Mouse (Mus musculus) CH12.LX (cell line): Measurements from ENCODE around the gene Cdipt. TPM values are rescaled to one million over a fixed set of nuclear protein-coding genes. Genes with fewer than 3 reads are reported as not detected.

Source experiments
- DNase-seq: peaks from one replicate; pipeline ENCODE4 v3.0.0-alpha.2; 2013; ENCODE audit errors: extremely low read depth
- H3K27ac ChIP-seq: 2 replicates; pipeline ENCODE4 v1.5.1; 2012; ENCODE audit warnings: low read depth, mild to moderate bottlenecking, control low read depth, moderate library complexity; ENCODE audit not compliant: insufficient read depth
- H3K27me3 ChIP-seq: replicated peaks from 2 replicates; pipeline ENCODE3; 2012; ENCODE audit warnings: inconsistent platforms
- H3K36me3 ChIP-seq, 2 experiments: replicated peaks in 1 of 2; 2 replicates each; pipeline versions ENCODE3 to v1.6.1; 2012; ENCODE audit warnings: inconsistent platforms in 1 of 2, low read length in 1 of 2, mild to moderate bottlenecking in 1 of 2, mixed read lengths in 1 of 2, moderate library complexity in 1 of 2; ENCODE audit not compliant: control insufficient read depth in 1 of 2, insufficient read depth in 1 of 2
- H3K4me1 ChIP-seq, 2 experiments: 2 replicates each; pipeline ENCODE4 v1.6.1; 2012; ENCODE audit warnings: inconsistent platforms in 1 of 2, moderate library complexity in 1 of 2; ENCODE audit not compliant: insufficient read depth in 2 of 2, control insufficient read depth in 1 of 2
- H3K4me2 ChIP-seq: 2 replicates; pipeline ENCODE4 v1.6.1; 2012; ENCODE audit warnings: low read depth, mild to moderate bottlenecking, control low read depth; ENCODE audit not compliant: poor library complexity, insufficient read depth, severe bottlenecking
- H3K4me3 ChIP-seq, 3 experiments: fragments of 150-350 bp in 1 of 3; sonication (generic) in 1 of 3; replicated peaks in 1 of 3; 2 replicates each; pipeline versions ENCODE3 to v1.5.1; 2011 to 2012; ENCODE audit warnings: low read depth in 2 of 3, low read length in 2 of 3, mild to moderate bottlenecking in 2 of 3, moderate library complexity in 2 of 3, control low read depth in 1 of 3, improper control_type of control experiment in 1 of 3, inconsistent platforms in 1 of 3, mixed read lengths in 1 of 3; ENCODE audit not compliant: poor library complexity in 1 of 3
- H3K79me2 ChIP-seq: replicated peaks from 2 replicates; pipeline ENCODE4 v1.6.1; 2012; ENCODE audit warnings: mild to moderate bottlenecking, moderate library complexity; ENCODE audit not compliant: control insufficient read depth, poor library complexity, insufficient read depth, severe bottlenecking; ENCODE audit errors: extremely low read depth
- H3K9ac ChIP-seq: 2 replicates; pipeline ENCODE4 v1.6.1; 2012; ENCODE audit warnings: low read depth, mild to moderate bottlenecking, control low read depth, moderate library complexity; ENCODE audit not compliant: insufficient read depth
- H3K9me3 ChIP-seq: replicated peaks from 2 replicates; pipeline ENCODE3; 2012; ENCODE audit warnings: low read length, inconsistent platforms, mixed read lengths
- BHLHE40 ChIP-seq: IDR thresholded peaks from 2 replicates; pipeline ENCODE4 v1.6.1; 2011; ENCODE audit warnings: mild to moderate bottlenecking, low read depth, low read length, improper control_type of control experiment
- CHD1 ChIP-seq: IDR thresholded peaks from 2 replicates; pipeline ENCODE4 v1.6.1; 2012; ENCODE audit warnings: low read depth, low read length, improper control_type of control experiment, inconsistent platforms
- E2F4 ChIP-seq: IDR thresholded peaks from 2 replicates; pipeline ENCODE4 v1.6.1; 2011; ENCODE audit warnings: low read depth, low read length, improper control_type of control experiment; ENCODE audit not compliant: insufficient replicate concordance
- KAT2A ChIP-seq: IDR thresholded peaks from 2 replicates; pipeline ENCODE4 v1.6.1; 2012; ENCODE audit warnings: low read length, improper control_type of control experiment, inconsistent platforms; ENCODE audit not compliant: insufficient replicate concordance
- MAFK ChIP-seq: IDR thresholded peaks from 2 replicates; pipeline ENCODE4 v1.6.1; 2011; ENCODE audit warnings: low read length, improper control_type of control experiment; ENCODE audit not compliant: insufficient replicate concordance
- MAZ ChIP-seq: IDR thresholded peaks from 2 replicates; pipeline ENCODE4 v1.6.1; 2012; ENCODE audit warnings: low read depth, mild to moderate bottlenecking, inconsistent platforms, low read length, improper control_type of control experiment, moderate library complexity
- MEF2A ChIP-seq: IDR thresholded peaks from 2 replicates; pipeline ENCODE4 v1.6.1; 2014; ENCODE audit warnings: low read depth, mild to moderate bottlenecking, inconsistent platforms, low read length, improper control_type of control experiment, borderline replicate concordance
- MXI1 ChIP-seq: IDR thresholded peaks from 2 replicates; pipeline ENCODE4 v1.6.1; 2011; ENCODE audit warnings: mild to moderate bottlenecking, low read depth, low read length, improper control_type of control experiment
- NELFE ChIP-seq: IDR thresholded peaks from 2 replicates; pipeline ENCODE4 v1.6.1; 2011; ENCODE audit warnings: low read depth, low read length, improper control_type of control experiment
- NRF1 ChIP-seq: IDR thresholded peaks from 2 replicates; pipeline ENCODE4 v1.6.1; 2014; ENCODE audit warnings: low read depth, mild to moderate bottlenecking, inconsistent platforms, low read length, improper control_type of control experiment, moderate library complexity
- POLR2AphosphoS2 ChIP-seq: IDR thresholded peaks from 2 replicates; pipeline ENCODE4 v1.6.1; 2011; ENCODE audit warnings: low read depth, low read length, improper control_type of control experiment
- RCOR1 ChIP-seq: conservative IDR thresholded peaks from 2 replicates; pipeline ENCODE4 v1.6.1; 2012; ENCODE audit warnings: low read depth, mild to moderate bottlenecking, inconsistent platforms, low read length, improper control_type of control experiment
- SIN3A ChIP-seq: IDR thresholded peaks from 2 replicates; pipeline ENCODE4 v1.6.1; 2012; ENCODE audit warnings: low read length, improper control_type of control experiment, inconsistent platforms
- ZC3H11A ChIP-seq: IDR thresholded peaks from 2 replicates; pipeline ENCODE4 v1.6.1; 2012; ENCODE audit warnings: low read depth, mild to moderate bottlenecking, inconsistent platforms, low read length, improper control_type of control experiment
- dilution Hi-C: fragments of 300-500 bp; cut with MboI; formaldehyde crosslinking; loops from 2 replicates; pipeline ENCODE4 v1.14.3; 2020; ENCODE audit warnings: low sequenced_read_pairs; ENCODE audit not compliant: extremely low pct_unique_long_range_greater_than_20kb, extremely low pct_ligation_motif_present
- in situ Hi-C: fragments of 300-500 bp; cut with MboI; formaldehyde crosslinking; loops from 3 replicates; pipeline ENCODE4 v1.14.3; 2019; ENCODE audit warnings: low sequenced_read_pairs, low pct_ligation_motif_present, low pct_unique_long_range_greater_than_20kb, mixed read lengths
- polyA plus RNA-seq: library from polyadenylated mRNA; unstranded; fragments of >175 nt; gene quantifications from 2 replicates; pipeline ENCODE4 v1.2.1, GENCODE M21; 2012; ENCODE audit warnings: low read depth; ENCODE audit not compliant: insufficient read length
- total RNA-seq, 2 experiments: library from RNA; depleted of rRNA; stranded (reverse); fragments of 300-350 nt in 1 of 2; fragments of >200 nt in 1 of 2; gene quantifications; 2 replicates each; pipeline ENCODE4 v1.2.3; 2012 to 2014

The Cdipt gene
- total and polyA plus RNA-seq, 3 experiments: 72.8 to 138 (median 108) TPM

- no peak for TF ChIP-seq CHD1
- TF ChIP-seq KAT2A: no peak
- no peak for TF ChIP-seq BHLHE40
- TF ChIP-seq ZC3H11A: no peak
- no peak for TF ChIP-seq RCOR1
- TF ChIP-seq NELFE: peak; percentile 52; the same call in 1 of the 2 replicates
- TF ChIP-seq MAZ: peak; percentile 99
- TF ChIP-seq, all 38 proteins: peak for 18
Measured at GRCm38 (mm10) chr7:127026984-127027726, 51.4 kb downstream of the Cdipt start, which contains the start of gene Maz (continued).

- peak overlapping the region; percentile 84 for H3K27ac ChIP-seq
- dilution Hi-C loops: no loop called here
- H3K4me2 ChIP-seq: peak overlapping the region; percentile 72
- H3K79me2 ChIP-seq: peaks cover 22% of the 10 kb centered on the region
- peak overlapping the region; percentile 58 to 80 (median 71) for H3K4me3 ChIP-seq
- H3K27me3 ChIP-seq: no peaks in the 10 kb centered on the region
- in situ Hi-C loops: no loop called here
- peak overlapping the region; percentile 87 for H3K9ac ChIP-seq
- no peak for TF ChIP-seq MXI1
- no peak for TF ChIP-seq E2F4
- TF ChIP-seq POLR2AphosphoS2: no peak
- TF ChIP-seq NRF1: no peak
- TF ChIP-seq MAFK: no peak
- TF ChIP-seq MEF2A: no peak
- TF ChIP-seq SIN3A: no peak
- peaks cover 14 to 23% of the 10 kb centered on the region in 2 experiments for H3K4me1 ChIP-seq
- peaks cover 47 to 74% of the 10 kb centered on the region in 2 experiments for H3K36me3 ChIP-seq
- no peak for DNase-seq
- no peaks in the 10 kb centered on the region for H3K9me3 ChIP-seq
Measured at GRCm38 (mm10) chr7:127027885-127028284, 52.2 kb downstream of the Cdipt start.

Other genes with a start within 250 kb of the Cdipt start
Only the 20 nearest of the 30 such genes appear.
- not detected in 2 replicates for gene 4930451I11Rik, start 144.3 kb upstream of the Cdipt start, total RNA-seq (2012; rRNA removed)
- not detected in 2 replicates for gene 4930451I11Rik, start 144.3 kb upstream of the Cdipt start, total RNA-seq (2014; rRNA removed)
- not detected in 2 replicates for gene 4930451I11Rik, start 144.3 kb upstream of the Cdipt start, polyA plus RNA-seq
- 1.9 and 3.4 TPM in 2 replicates for gene Doc2a, start 128.5 kb upstream of the Cdipt start, total RNA-seq (2012; rRNA removed)
- gene Doc2a, start 128.5 kb upstream of the Cdipt start, total RNA-seq (2014; rRNA removed): not detected in 2 replicates
- gene Doc2a, start 128.5 kb upstream of the Cdipt start, polyA plus RNA-seq: not detected in 2 replicates
- 70.9 and 103 TPM in 2 replicates for gene Hirip3, start 113.9 kb upstream of the Cdipt start, total RNA-seq (2012; rRNA removed)
- 42.4 and 44.7 TPM in 2 replicates for gene Hirip3, start 113.9 kb upstream of the Cdipt start, total RNA-seq (2014; rRNA removed)
- 190 and 267 TPM in 2 replicates for gene Hirip3, start 113.9 kb upstream of the Cdipt start, polyA plus RNA-seq
- gene Ino80e, start 113.5 kb upstream of the Cdipt start, total RNA-seq (2012; rRNA removed): 73.9 and 109 TPM in 2 replicates
- gene Ino80e, start 113.5 kb upstream of the Cdipt start, total RNA-seq (2014; rRNA removed): 73.6 and 78.4 TPM in 2 replicates
- 216 and 243 TPM in 2 replicates for gene Ino80e, start 113.5 kb upstream of the Cdipt start, polyA plus RNA-seq
- 28.5 and 29.0 TPM in 2 replicates for gene Taok2, start 91.2 kb upstream of the Cdipt start, total RNA-seq (2012; rRNA removed)
- 13.6 and 15.3 TPM in 2 replicates for gene Taok2, start 91.2 kb upstream of the Cdipt start, total RNA-seq (2014; rRNA removed)
- gene Taok2, start 91.2 kb upstream of the Cdipt start, polyA plus RNA-seq: 32.2 and 33.0 TPM in 2 replicates
- gene Tmem219, start 53.0 kb upstream of the Cdipt start, total RNA-seq (2012; rRNA removed): 39.7 and 43.2 TPM in 2 replicates
- gene Tmem219, start 53.0 kb upstream of the Cdipt start, total RNA-seq (2014; rRNA removed): 31.3 and 33.4 TPM in 2 replicates
- 37.4 and 39.3 TPM in 2 replicates for gene Tmem219, start 53.0 kb upstream of the Cdipt start, polyA plus RNA-seq
- 35.0 and 37.5 TPM in 2 replicates for gene Kctd13, start 47.0 kb upstream of the Cdipt start, total RNA-seq (2012; rRNA removed)
- 16.4 and 19.0 TPM in 2 replicates for gene Kctd13, start 47.0 kb upstream of the Cdipt start, total RNA-seq (2014; rRNA removed)
- gene Kctd13, start 47.0 kb upstream of the Cdipt start, polyA plus RNA-seq: 35.2 and 40.4 TPM in 2 replicates
- 0.08 TPM in 1 of 2 replicates, not detected in the other for gene Asphd1, start 26.3 kb upstream of the Cdipt start, total RNA-seq (2012; rRNA removed)
- not detected in 2 replicates for gene Asphd1, start 26.3 kb upstream of the Cdipt start, total RNA-seq (2014; rRNA removed)
- gene Asphd1, start 26.3 kb upstream of the Cdipt start, polyA plus RNA-seq: 1.3 and 1.8 TPM in 2 replicates
- 7.2 and 8.8 TPM in 2 replicates for gene Sez6l2, start 25.4 kb upstream of the Cdipt start, total RNA-seq (2012; rRNA removed)
- gene Sez6l2, start 25.4 kb upstream of the Cdipt start, total RNA-seq (2014; rRNA removed): 8.9 and 9.9 TPM in 2 replicates
- gene Sez6l2, start 25.4 kb upstream of the Cdipt start, polyA plus RNA-seq: 29.2 and 29.3 TPM in 2 replicates
- gene Cdiptos, start 184 bp downstream of the Cdipt start, total RNA-seq (2012; rRNA removed): 0.46 and 0.47 TPM in 2 replicates
- not detected in 2 replicates for gene Cdiptos, start 184 bp downstream of the Cdipt start, total RNA-seq (2014; rRNA removed)
- gene Cdiptos, start 184 bp downstream of the Cdipt start, polyA plus RNA-seq: 0.31 and 0.97 TPM in 2 replicates
- 42.1 and 52.1 TPM in 2 replicates for gene Mvp, start 38.7 kb downstream of the Cdipt start, total RNA-seq (2012; rRNA removed)
- 33.3 and 35.5 TPM in 2 replicates for gene Mvp, start 38.7 kb downstream of the Cdipt start, total RNA-seq (2014; rRNA removed)
- 53.7 and 63.5 TPM in 2 replicates for gene Mvp, start 38.7 kb downstream of the Cdipt start, polyA plus RNA-seq
- gene Pagr1b, start 40.6 kb downstream of the Cdipt start, total RNA-seq (2012; rRNA removed): 0.25 and 0.30 TPM in 2 replicates
- not detected in 2 replicates for gene Pagr1b, start 40.6 kb downstream of the Cdipt start, total RNA-seq (2014; rRNA removed)
- 2.8 and 6.6 TPM in 2 replicates for gene Pagr1b, start 40.6 kb downstream of the Cdipt start, polyA plus RNA-seq
- gene Pagr1a, start 41.4 kb downstream of the Cdipt start, total RNA-seq (2012; rRNA removed): 56.9 and 60.0 TPM in 2 replicates
- gene Pagr1a, start 41.4 kb downstream of the Cdipt start, total RNA-seq (2014; rRNA removed): 12.0 and 24.9 TPM in 2 replicates
- 69.4 and 71.3 TPM in 2 replicates for gene Pagr1a, start 41.4 kb downstream of the Cdipt start, polyA plus RNA-seq
- 13.2 and 16.0 TPM in 2 replicates for gene Gm42742, start 45.2 kb downstream of the Cdipt start, total RNA-seq (2012; rRNA removed)
- 37.1 and 45.1 TPM in 2 replicates for gene Gm42742, start 45.2 kb downstream of the Cdipt start, total RNA-seq (2014; rRNA removed)
- 6.1 and 14.9 TPM in 2 replicates for gene Gm42742, start 45.2 kb downstream of the Cdipt start, polyA plus RNA-seq
- gene Prrt2, start 45.3 kb downstream of the Cdipt start, total RNA-seq (2012; rRNA removed): not detected in 2 replicates
- gene Prrt2, start 45.3 kb downstream of the Cdipt start, total RNA-seq (2014; rRNA removed): 0.09 TPM in 1 of 2 replicates, not detected in the other
- gene Prrt2, start 45.3 kb downstream of the Cdipt start, polyA plus RNA-seq: 1.2 TPM in 2 replicates
- gene Maz, start 51.1 kb downstream of the Cdipt start, total RNA-seq (2012; rRNA removed): 87.0 and 112 TPM in 2 replicates
- gene Maz, start 51.1 kb downstream of the Cdipt start, total RNA-seq (2014; rRNA removed): 84.5 and 91.2 TPM in 2 replicates
- gene Maz, start 51.1 kb downstream of the Cdipt start, polyA plus RNA-seq: 219 and 241 TPM in 2 replicates
- gene Kif22, start 66.6 kb downstream of the Cdipt start, total RNA-seq (2012; rRNA removed): 54.2 and 63.9 TPM in 2 replicates
- 58.1 and 65.0 TPM in 2 replicates for gene Kif22, start 66.6 kb downstream of the Cdipt start, total RNA-seq (2014; rRNA removed)
- gene Kif22, start 66.6 kb downstream of the Cdipt start, polyA plus RNA-seq: 81.4 and 86.2 TPM in 2 replicates
- gene Zg16, start 111.4 kb downstream of the Cdipt start, total RNA-seq (2012; rRNA removed): not detected in 2 replicates
- not detected in 2 replicates for gene Zg16, start 111.4 kb downstream of the Cdipt start, total RNA-seq (2014; rRNA removed)
- gene Zg16, start 111.4 kb downstream of the Cdipt start, polyA plus RNA-seq: not detected in 2 replicates
- 15.7 and 19.0 TPM in 2 replicates for gene AI467606, start 115.4 kb downstream of the Cdipt start, total RNA-seq (2012; rRNA removed)
- gene AI467606, start 115.4 kb downstream of the Cdipt start, total RNA-seq (2014; rRNA removed): 18.6 and 26.4 TPM in 2 replicates
- gene AI467606, start 115.4 kb downstream of the Cdipt start, polyA plus RNA-seq: 18.3 and 20.5 TPM in 2 replicates
- gene Qprt, start 146.3 kb downstream of the Cdipt start, total RNA-seq (2012; rRNA removed): 0.21 and 0.30 TPM in 2 replicates
- gene Qprt, start 146.3 kb downstream of the Cdipt start, total RNA-seq (2014; rRNA removed): 0.15 TPM in 1 of 2 replicates, not detected in the other
- gene Qprt, start 146.3 kb downstream of the Cdipt start, polyA plus RNA-seq: 0.14 TPM in 1 of 2 replicates, not detected in the other